Mouse (Mus musculus) heart, postnatal 0 days (tissue): ENCODE results near the gene 1700061G19Rik. TPM values are rescaled to one million over a fixed set of nuclear protein-coding genes. Genes with fewer than 3 reads are reported as not detected.

Experiments
- ATAC-seq: fragments of 200-750 bp; cut with Nextera tagmentation; 2 replicates; pipeline ENCODE4 v1.8.0; 2017; ENCODE audit warnings: low read depth, moderate number of reproducible peaks, moderate library complexity; ENCODE audit not compliant: insufficient read depth
- DNase-seq: peaks from one replicate; pipeline ENCODE4 v3.0.0-alpha.2; 2016; ENCODE audit warnings: low spot score
- H3K27ac ChIP-seq: fragments of 300-500 bp; sonication (generic); 2 replicates; pipeline ENCODE4 v1.5.1; 2014; ENCODE audit warnings: low read depth, mild to moderate bottlenecking
- H3K27me3 ChIP-seq: fragments of 300-500 bp; sonication (generic); 2 replicates; pipeline ENCODE4 v1.6.1; 2014; ENCODE audit warnings: low read length, mixed read lengths; ENCODE audit not compliant: control insufficient read depth, insufficient read depth
- H3K36me3 ChIP-seq: fragments of 300-500 bp; sonication (generic); replicated peaks from 2 replicates; pipeline ENCODE4 v1.6.1; 2014; ENCODE audit warnings: low read length, mixed read lengths; ENCODE audit not compliant: control insufficient read depth, insufficient read depth
- H3K4me1 ChIP-seq: fragments of 300-500 bp; sonication (generic); 2 replicates; pipeline ENCODE4 v1.6.1; 2014; ENCODE audit warnings: antibody characterized with exemption; ENCODE audit not compliant: control insufficient read depth, insufficient read depth
- H3K4me2 ChIP-seq: fragments of 300-500 bp; sonication (generic); 2 replicates; pipeline ENCODE4 v1.6.1; 2014; ENCODE audit warnings: low read depth, mild to moderate bottlenecking, low read length, moderate library complexity
- H3K4me3 ChIP-seq: fragments of 300-500 bp; sonication (generic); 2 replicates; pipeline ENCODE4 v1.5.1; 2014; ENCODE audit warnings: low read depth, low read length
- H3K9ac ChIP-seq: fragments of 300-500 bp; sonication (generic); replicated peaks from 2 replicates; pipeline ENCODE4 v1.6.1; 2014; ENCODE audit warnings: low read depth, low read length, mixed read lengths
- H3K9me3 ChIP-seq: fragments of 300-500 bp; sonication (generic); replicated peaks from 2 replicates; pipeline ENCODE4 v1.6.1; 2016; ENCODE audit warnings: low read length; ENCODE audit not compliant: control insufficient read depth
- CTCF ChIP-seq: IDR thresholded peaks from 2 replicates; pipeline ENCODE4 v1.5.1; 2016; ENCODE audit warnings: antibody characterized with exemption, control low read depth, low read depth
- EP300 ChIP-seq: IDR thresholded peaks from 2 replicates; pipeline ENCODE4 v1.6.1; 2016; ENCODE audit warnings: antibody characterized with exemption, low read depth
- WGBS: fragments of 180-500 bp; shearing (Covaris S2); extraction: QIAGEN DNeasy Blood & Tissue Kit; methylation state at CpG from one replicate; pipeline ENCODE4 v1.1.7; 2014; 5-methylcytosine and 5-hydroxymethylcytosine counted together
- polyA plus RNA-seq: library from polyadenylated mRNA; unstranded; fragments of >200 nt; fragmentation: Nextera tagmentation; extraction: Ambion mirVana; gene quantifications from 2 replicates; pipeline ENCODE4 v1.2.1, GENCODE M21; 2015
- total RNA-seq: library from RNA; depleted of rRNA; stranded (reverse); fragments of >200 nt; gene quantifications from 2 replicates; pipeline ENCODE4 v1.2.3, GENCODE M21; 2014; ENCODE audit warnings: low replicate concordance

1700061G19Rik gene
- total and polyA plus RNA-seq, 2 experiments from 2014 or later: 0.36 TPM; not detected in 1

DNA sequence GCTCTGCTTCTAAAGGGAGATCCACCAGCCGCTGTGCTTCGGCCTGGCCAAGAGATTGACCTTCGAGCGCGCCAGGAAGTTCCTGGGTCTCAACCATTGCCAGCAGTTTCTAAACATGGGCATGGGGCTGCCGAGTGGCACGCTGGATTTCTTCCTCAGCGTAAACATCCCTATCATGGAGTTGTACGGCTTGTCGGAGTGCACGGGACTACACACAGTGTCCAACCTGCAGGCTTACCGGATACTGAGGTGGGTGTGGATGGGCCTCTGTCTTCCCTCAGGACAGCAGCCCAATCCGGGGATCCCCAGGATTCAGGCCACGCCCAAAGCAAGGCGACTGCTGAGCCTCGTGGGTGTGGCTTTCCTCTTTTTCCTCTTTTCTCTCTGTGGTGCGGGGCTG, 8.3 kb downstream of the 1700061G19Rik start:
- H3K4me2 ChIP-seq: peak overlapping the region; percentile 50
- ATAC-seq: peak; percentile 54
- DNase-seq: no peak
- H3K27ac ChIP-seq: no peak overlapping the region
- peak overlapping the region; percentile 14 for H3K4me3 ChIP-seq
- no peaks in the 10 kb centered on the region; the same call in 1 of the 2 replicates for H3K9me3 ChIP-seq
- H3K27me3 ChIP-seq: no peaks in the 10 kb centered on the region
- H3K9ac ChIP-seq: no peak overlapping the region
- peaks cover 6% of the 10 kb centered on the region for H3K4me1 ChIP-seq
- 20% methylated on average over 17 of the region's 17 CpGs for WGBS
- no peaks in the 10 kb centered on the region for H3K36me3 ChIP-seq
- TF ChIP-seq CTCF (no peak), EP300 (no peak)

DNA sequence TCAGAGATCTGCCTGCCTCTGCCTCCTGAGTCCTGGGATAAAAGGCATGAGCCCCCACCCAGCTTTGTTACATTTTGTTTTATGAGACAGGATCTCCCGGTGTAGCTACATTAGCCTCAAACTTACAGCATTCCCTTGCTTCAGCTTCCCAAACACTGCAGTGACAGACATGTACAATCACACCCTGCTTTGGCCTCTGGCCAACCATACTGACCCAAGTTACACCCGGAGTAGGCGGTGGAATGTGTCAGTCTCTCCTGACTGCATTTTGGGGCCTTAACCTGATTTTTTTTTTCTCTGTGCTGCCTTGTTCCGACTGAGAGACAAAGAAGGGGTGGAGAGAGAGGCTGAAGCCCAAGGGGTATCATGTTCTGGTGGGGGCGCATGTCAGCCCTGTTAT, 9.1 kb downstream of the 1700061G19Rik start:
- 29% methylated on average over 5 of the region's 5 CpGs for WGBS
- H3K4me2 ChIP-seq: 0 out of 2 replicates have a peak overlapping the region, but pooled peaks have one; percentile 50
- DNase-seq (peak; percentile 45), ATAC-seq (peak; percentile 36; the same call in 1 of the 2 replicates)
- H3K9me3 ChIP-seq: no peaks in the 10 kb centered on the region; the same call in 1 of the 2 replicates
- no peaks in the 10 kb centered on the region for H3K36me3 ChIP-seq
- H3K4me3 ChIP-seq: no peak overlapping the region
- no peak for TF ChIP-seq EP300
- TF ChIP-seq CTCF: no peak
- no peak overlapping the region for H3K9ac ChIP-seq
- H3K4me1 ChIP-seq: peaks cover 6% of the 10 kb centered on the region
- H3K27ac ChIP-seq: no peak overlapping the region
- H3K27me3 ChIP-seq: no peaks in the 10 kb centered on the region

DNA sequence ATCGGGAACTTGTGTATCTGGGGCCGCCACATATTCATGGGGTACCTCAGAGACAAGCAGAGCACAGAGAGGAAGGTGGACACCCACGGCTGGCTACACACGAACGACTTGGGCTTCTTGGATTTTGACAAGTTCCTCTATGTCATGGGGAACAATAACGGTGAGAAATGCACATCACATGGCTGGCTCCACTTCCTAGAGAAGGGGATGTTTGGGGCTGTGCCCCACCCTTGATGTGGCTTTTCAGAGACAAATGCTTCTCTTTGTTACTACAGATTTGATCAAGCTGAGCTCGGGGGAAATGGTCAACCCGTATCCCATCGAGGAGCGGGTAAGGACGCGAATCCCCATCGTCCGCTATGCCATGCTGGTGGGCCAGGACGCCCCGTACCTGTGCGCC, 9.5 kb downstream of the 1700061G19Rik start:
- Histone ChIP-seq H3K36me3 (no peaks in the 10 kb centered on the region), H3K9ac (no peak overlapping the region), H3K4me1 (peaks cover 6% of the 10 kb centered on the region), H3K27me3 (no peaks in the 10 kb centered on the region), H3K9me3 (no peaks in the 10 kb centered on the region; the same call in 1 of the 2 replicates), H3K27ac (no peak overlapping the region), H3K4me2 (no peak overlapping the region), H3K4me3 (no peak overlapping the region)
- DNase-seq: no peak
- ATAC-seq: no peak
- no peak for TF ChIP-seq EP300
- no peak for TF ChIP-seq CTCF
- 83% methylated on average over 17 of the region's 17 CpGs for WGBS

DNA sequence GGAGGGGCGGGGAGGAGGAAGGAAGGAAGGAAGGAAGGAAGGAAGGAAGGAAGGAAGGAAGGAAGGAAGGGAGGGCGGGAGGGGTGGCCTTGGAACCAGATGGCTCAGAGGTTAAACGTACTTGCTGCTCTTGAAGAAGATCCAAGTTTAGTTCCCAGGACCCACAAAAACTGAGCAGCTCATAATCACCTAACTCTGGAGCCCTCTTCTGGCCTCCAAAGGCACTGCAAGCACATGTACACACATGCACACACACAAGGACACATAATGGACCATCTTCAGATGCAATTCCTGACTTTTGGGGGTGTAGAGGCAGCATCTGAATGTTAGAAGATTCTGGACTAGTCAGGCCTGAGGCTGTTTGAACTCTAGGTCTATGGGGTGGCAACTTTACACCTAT, 12.8 kb downstream of the 1700061G19Rik start:
- Histone ChIP-seq H3K4me1 (peaks cover 6% of the 10 kb centered on the region), H3K27ac (no peak overlapping the region), H3K4me2 (no peak overlapping the region), H3K9ac (no peak overlapping the region), H3K9me3 (no peaks in the 10 kb centered on the region; the same call in 1 of the 2 replicates), H3K4me3 (no peak overlapping the region), H3K36me3 (peaks cover 11% of the 10 kb centered on the region), H3K27me3 (no peaks in the 10 kb centered on the region)
- TF ChIP-seq CTCF (peak; percentile 11; the same call in 1 of the 2 replicates), EP300 (no peak)
- 85% methylated on average over 2 of the region's 3 CpGs for WGBS
- ATAC-seq (no peak), DNase-seq (no peak)

DNA sequence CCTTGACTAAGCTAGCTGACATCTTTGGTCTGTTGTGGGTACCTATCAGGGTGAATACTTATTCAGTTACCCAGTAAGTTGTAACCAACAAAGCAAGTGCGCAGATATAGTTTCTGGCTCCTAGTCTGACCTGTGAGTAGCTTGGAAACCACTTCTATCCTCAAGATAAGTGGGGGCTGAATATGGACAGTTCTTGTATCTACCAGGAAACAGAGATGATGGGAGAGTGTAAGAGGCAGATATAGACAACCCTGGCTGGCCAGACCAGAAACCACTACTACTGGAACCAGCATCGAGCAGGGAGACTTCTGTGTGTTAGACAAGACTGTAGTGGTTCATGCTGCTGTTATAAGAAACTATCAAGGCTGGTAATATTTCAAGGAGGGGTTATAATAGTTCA, 14.7 kb downstream of the 1700061G19Rik start:
- no peak for ATAC-seq
- Histone ChIP-seq H3K9me3 (no peaks in the 10 kb centered on the region; the same call in 1 of the 2 replicates), H3K4me3 (no peak overlapping the region), H3K27ac (no peak overlapping the region), H3K27me3 (no peaks in the 10 kb centered on the region), H3K9ac (no peak overlapping the region), H3K4me2 (no peak overlapping the region), H3K36me3 (peaks cover 28% of the 10 kb centered on the region), H3K4me1 (no peaks in the 10 kb centered on the region)
- TF ChIP-seq CTCF: no peak
- TF ChIP-seq EP300: no peak
- WGBS: 92% methylated on average over 2 of the region's 2 CpGs
- no peak for DNase-seq

DNA sequence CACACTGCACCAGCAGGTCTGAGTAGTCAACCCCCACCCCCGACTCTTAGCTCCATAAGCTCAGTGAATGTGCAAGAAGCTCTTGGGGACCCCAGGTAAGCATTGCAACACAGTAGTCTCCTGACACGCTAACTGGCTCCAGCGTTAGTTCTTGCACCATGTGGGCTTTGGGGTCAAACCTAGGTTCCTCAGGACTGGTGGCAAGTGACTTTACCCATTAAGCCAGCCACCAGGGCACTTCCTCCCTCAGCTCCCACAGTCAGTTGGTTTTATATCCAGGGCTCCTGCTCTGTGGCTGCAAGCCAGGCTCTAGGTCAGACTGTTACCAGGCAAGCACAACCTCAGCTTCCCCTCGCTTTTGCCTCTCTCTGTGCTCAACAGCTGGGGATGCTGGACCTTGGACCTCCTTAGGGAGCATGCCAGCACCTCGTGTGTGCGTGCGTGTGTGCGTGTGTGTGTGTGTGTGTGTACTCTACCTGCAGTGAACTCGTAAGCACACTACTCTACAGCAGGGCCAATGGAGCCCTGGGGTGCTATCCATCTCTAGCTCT, 20.2 kb downstream of the 1700061G19Rik start:
- no peak overlapping the region for H3K4me3 ChIP-seq
- H3K4me2 ChIP-seq: no peak overlapping the region
- DNase-seq (no peak), ATAC-seq (no peak)
- no peaks in the 10 kb centered on the region for H3K9me3 ChIP-seq
- H3K4me1 ChIP-seq: no peaks in the 10 kb centered on the region
- H3K9ac ChIP-seq: no peak overlapping the region
- no peak overlapping the region for H3K27ac ChIP-seq
- peaks cover 68% of the 10 kb centered on the region for H3K36me3 ChIP-seq
- WGBS: 88% methylated on average over 9 of the region's 9 CpGs
- TF ChIP-seq CTCF (no peak), EP300 (no peak)
- no peaks in the 10 kb centered on the region for H3K27me3 ChIP-seq
